8 mouse cellular contexts compared by ENCODE assay signal in the genomic region with DNA sequence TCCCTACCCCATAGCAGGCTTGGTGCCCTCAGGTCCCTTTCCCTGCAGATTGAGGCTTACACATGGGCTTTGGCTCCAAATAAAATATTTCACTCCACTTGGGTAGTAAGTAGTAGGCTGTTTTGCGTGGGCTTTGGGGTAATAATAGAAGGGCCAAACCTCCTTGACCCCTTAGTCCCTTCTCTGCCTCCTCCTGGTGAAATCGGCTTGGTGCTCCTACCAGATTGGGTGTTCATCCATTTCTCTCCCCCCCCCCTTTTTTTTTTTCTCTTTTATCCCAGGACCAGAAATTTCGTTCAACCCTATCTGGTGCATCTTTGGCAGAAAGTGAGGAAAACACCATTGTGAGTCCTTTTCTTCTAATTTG. TPM values are rescaled to one million over a fixed set of nuclear protein-coding genes. Genes with fewer than 3 reads are reported as not detected.
DNase-seq lines count a peak whose midpoint lies in the region; ATAC-seq and TF ChIP-seq lines count a peak whose summit lies in the region.

No protein-coding gene starts in this region.

- no peaks in the 10 kb centered on the region for H3K27me3 ChIP-seq in kidney, embryonic 14.5 days (ENCODE audit: control insufficient read depth, insufficient read depth, low read length)
- no peaks in the 10 kb centered on the region for H3K27me3 ChIP-seq in forebrain, postnatal 0 days (ENCODE audit: insufficient read depth, low read length)
- H3K27me3 ChIP-seq in midbrain, embryonic 11.5 days (ENCODE audit: control insufficient read depth, insufficient read depth, low read length): no peaks in the 10 kb centered on the region

- peak overlapping the region; percentile 86 for H3K9ac ChIP-seq in kidney, embryonic 14.5 days (ENCODE audit: low read depth, low read length)
- peak overlapping the region; percentile 95 for H3K9ac ChIP-seq in forebrain, postnatal 0 days
- H3K9ac ChIP-seq in midbrain, embryonic 11.5 days (ENCODE audit: low read length): peak overlapping the region; percentile 97

- peak overlapping the region; percentile 74 for H3K4me2 ChIP-seq in kidney, embryonic 14.5 days (replicated peaks; ENCODE audit: low read depth, low read length)
- H3K4me2 ChIP-seq in forebrain, postnatal 0 days (ENCODE audit: low read depth): peak overlapping the region; percentile 55
- H3K4me2 ChIP-seq in midbrain, embryonic 11.5 days: peak overlapping the region; percentile 57

- H3K36me3 ChIP-seq in kidney, embryonic 14.5 days (ENCODE audit: control insufficient read depth, insufficient read depth, low read length): peaks cover 20% of the 10 kb centered on the region; the same call in 1 of the 2 replicates
- 0 out of 2 replicates have a peak, but pooled peaks cover 2% of the 10 kb centered on the region for H3K36me3 ChIP-seq in forebrain, postnatal 0 days (ENCODE audit: insufficient read depth)
- peaks cover 2% of the 10 kb centered on the region; the same call in 1 of the 2 replicates for H3K36me3 ChIP-seq in midbrain, embryonic 11.5 days (ENCODE audit: control insufficient read depth, insufficient read depth, low read length)

- ATAC-seq in kidney, embryonic 14.5 days (ENCODE audit: low FRiP score, low TSS enrichment): no peak
- ATAC-seq in forebrain, postnatal 0 days: no peak
- ATAC-seq in midbrain, embryonic 11.5 days (ENCODE audit: low FRiP score): no peak

- peak overlapping the region; percentile 99 for H3K27ac ChIP-seq in kidney, embryonic 14.5 days (ENCODE audit: low read depth, low read length)
- H3K27ac ChIP-seq in forebrain, postnatal 0 days (ENCODE audit: low read depth, low read length): peak overlapping the region; percentile 99
- peak overlapping the region; percentile 97 for H3K27ac ChIP-seq in midbrain, embryonic 11.5 days (ENCODE audit: low read depth, low read length)

- H3K4me1 ChIP-seq in kidney, embryonic 14.5 days (ENCODE audit: control insufficient read depth, insufficient read depth, low read length): peaks cover 6% of the 10 kb centered on the region
- H3K4me1 ChIP-seq in forebrain, postnatal 0 days (ENCODE audit: insufficient read depth): peaks cover 12% of the 10 kb centered on the region
- H3K4me1 ChIP-seq in midbrain, embryonic 11.5 days (ENCODE audit: control insufficient read depth, insufficient read depth, low read length): peaks cover 11% of the 10 kb centered on the region

- peaks cover 4% of the 10 kb centered on the region; the same call in 1 of the 2 replicates for H3K9me3 ChIP-seq in kidney, embryonic 14.5 days (ENCODE audit: control insufficient read depth, low read length)
- no peaks in the 10 kb centered on the region for H3K9me3 ChIP-seq in forebrain, postnatal 0 days (ENCODE audit: low read length)
- no peaks in the 10 kb centered on the region for H3K9me3 ChIP-seq in midbrain, embryonic 11.5 days (ENCODE audit: control insufficient read depth, low read length)

- TF ChIP-seq CTCF in forebrain, postnatal 0 days (IDR thresholded peaks at IDR 0.05; ENCODE audit: low read depth): no peak

- 0% methylated on average over 3 of the region's 3 CpGs for WGBS in kidney, embryonic 14.5 days
- WGBS in forebrain, postnatal 0 days: 1% methylated on average over 3 of the region's 3 CpGs
- WGBS in midbrain, embryonic 11.5 days: 5% methylated on average over 3 of the region's 3 CpGs

- DNase-seq in kidney, adult 8-10 months: no peak
- peak; percentile 56 for DNase-seq in NIH3T3 (ENCODE audit: low read depth)
- DNase-seq in forebrain, postnatal 0 days: no peak
- DNase-seq in midbrain, embryonic 11.5 days (ENCODE audit: low spot score, missing footprints): no peak
- no peak for DNase-seq in frontal cortex, postnatal 14 days (ENCODE audit: low spot score in 2 of 2)
- no peak for DNase-seq in cerebellum, adult 9-10 months
- no peak for DNase-seq in kidney, adult 9 months

- H3K4me3 ChIP-seq in kidney, embryonic 14.5 days (ENCODE audit: low read length): peak overlapping the region; percentile 75
- peak overlapping the region; percentile 71 for H3K4me3 ChIP-seq in forebrain, postnatal 0 days (ENCODE audit: low read depth, low read length)
- H3K4me3 ChIP-seq in midbrain, embryonic 11.5 days (ENCODE audit: low read depth, low read length): peak overlapping the region; percentile 86

RNA-seq across cellular contexts. Expression of gene Zmym2, which starts 1.0 kb away (rescaled TPM):
- polyA plus RNA-seq in kidney, embryonic 14.5 days (2014; fragmentation: Nextera tagmentation; extraction: Ambion mirVana): 37.1 and 50.5 TPM in 2 replicates
- total RNA-seq in forebrain, postnatal 0 days (2014; rRNA removed): 55.5 and 79.9 TPM in 2 replicates
- polyA plus RNA-seq in forebrain, postnatal 0 days (2015; fragmentation: Nextera tagmentation; extraction: Ambion mirVana): 24.2 and 29.9 TPM in 2 replicates
- polyA plus RNA-seq in midbrain, embryonic 11.5 days (2014; fragmentation: Nextera tagmentation; extraction: Ambion mirVana): 62.5 and 63.3 TPM in 2 replicates
